Mouse (Mus musculus) megakaryocyte, embryonic 14.5 days (primary cell): ENCODE results near the gene Flrt1.

Experiments
- FLI1 ChIP-seq: IDR thresholded peaks from 2 replicates; pipeline ENCODE4 v1.6.1; 2012; ENCODE audit warnings: low read length, inconsistent platforms, mixed read lengths
- GATA1 ChIP-seq: IDR thresholded peaks from 3 replicates; pipeline ENCODE4 v1.6.1; 2012; ENCODE audit warnings: mixed read lengths, low read length, inconsistent platforms, borderline replicate concordance

DNA sequence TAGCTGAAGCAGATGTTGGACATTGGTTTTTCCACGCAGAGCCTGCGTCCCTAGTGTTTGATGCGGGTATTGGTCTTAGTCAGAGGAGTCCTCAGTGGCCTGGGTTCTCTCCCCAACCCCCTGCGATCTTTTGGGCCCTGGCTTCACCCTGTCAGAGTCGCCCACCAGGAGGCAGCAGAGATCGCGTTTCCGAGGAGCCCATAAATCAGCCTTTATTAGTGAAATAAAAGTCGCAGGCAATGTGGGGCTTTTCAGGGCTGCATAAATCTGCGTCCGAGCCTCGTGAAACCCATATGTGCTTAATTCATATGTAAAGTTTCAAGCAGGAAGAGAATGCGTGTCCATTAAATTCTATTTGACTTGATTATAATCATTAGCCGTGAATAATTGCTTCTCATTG, 37.4 kb downstream of the Flrt1 start:
- TF ChIP-seq FLI1 (no peak), GATA1 (no peak)
